Mouse (Mus musculus): ENCODE data around the gene Mroh3.

Mroh3 gene

DNA sequence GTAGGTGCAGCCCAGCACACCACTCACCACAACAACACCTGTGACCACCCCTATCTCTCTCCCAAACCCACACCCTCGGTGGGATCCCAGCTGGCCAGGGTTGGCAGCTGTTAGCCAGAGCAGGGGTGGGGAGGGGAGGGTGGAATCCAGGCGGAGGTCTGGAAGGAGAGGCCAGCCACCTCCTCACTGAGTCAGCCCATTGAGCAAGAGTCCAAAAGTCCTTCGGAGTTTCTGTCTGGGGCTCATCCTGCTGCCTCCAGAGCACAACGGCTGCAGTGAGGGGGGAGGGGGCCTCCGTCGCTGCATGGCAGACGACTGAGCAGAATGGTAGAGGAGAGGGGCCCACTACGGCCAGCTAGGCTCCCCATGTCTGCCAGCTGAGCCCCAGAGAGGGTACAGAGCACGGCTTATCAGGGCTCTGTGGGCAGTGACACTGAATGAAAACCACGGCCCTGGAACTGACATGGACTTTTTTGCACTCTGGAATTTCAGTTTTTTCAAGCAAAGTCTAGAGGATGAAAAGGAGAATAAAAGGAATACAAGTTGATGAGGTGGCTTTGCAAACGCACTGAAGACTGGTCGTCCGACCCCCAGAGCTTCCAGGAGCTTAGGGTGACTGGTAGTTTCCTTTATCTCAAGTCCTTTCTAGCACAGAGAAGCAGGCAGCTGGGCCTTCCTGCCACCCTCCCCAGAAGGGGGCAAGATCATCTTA lies 15.9 kb upstream of the Mroh3 start:
- DNase-seq (ENCODE audit: low spot score): peak; percentile 27

GRCm38 (mm10) chr1:136227870-136228269 lies 15.2 kb upstream of the Mroh3 start:
- no peak for DNase-seq (ENCODE audit: low spot score)

GRCm38 (mm10) chr1:136226626-136227025 lies 14.0 kb upstream of the Mroh3 start:
- DNase-seq (ENCODE audit: low spot score): no peak

DNA sequence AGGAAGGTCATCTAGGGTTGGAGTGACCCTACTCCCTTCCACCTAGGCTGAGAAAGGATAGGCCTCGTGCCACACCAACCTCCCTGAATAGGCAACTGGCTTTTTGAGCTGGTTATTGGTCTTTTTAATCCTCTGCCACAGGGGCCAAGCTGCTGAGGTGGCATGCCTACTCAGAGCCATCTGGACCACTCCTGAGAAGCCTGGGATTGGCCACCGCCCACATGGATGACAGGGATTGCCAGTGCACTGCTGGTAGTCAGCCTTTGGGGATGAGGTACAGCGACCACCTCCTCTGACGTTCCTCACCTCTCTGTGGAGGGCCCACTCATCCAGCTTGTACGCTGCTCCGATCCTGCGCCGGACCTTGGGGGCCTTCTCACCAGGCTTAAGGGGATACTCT lies 13.2 kb upstream of the Mroh3 start:
- DNase-seq (ENCODE audit: low spot score): no peak

GRCm38 (mm10) chr1:136223758-136224342 lies 11.2 kb upstream of the Mroh3 start:
- DNase-seq (ENCODE audit: low spot score): no peak

DNA sequence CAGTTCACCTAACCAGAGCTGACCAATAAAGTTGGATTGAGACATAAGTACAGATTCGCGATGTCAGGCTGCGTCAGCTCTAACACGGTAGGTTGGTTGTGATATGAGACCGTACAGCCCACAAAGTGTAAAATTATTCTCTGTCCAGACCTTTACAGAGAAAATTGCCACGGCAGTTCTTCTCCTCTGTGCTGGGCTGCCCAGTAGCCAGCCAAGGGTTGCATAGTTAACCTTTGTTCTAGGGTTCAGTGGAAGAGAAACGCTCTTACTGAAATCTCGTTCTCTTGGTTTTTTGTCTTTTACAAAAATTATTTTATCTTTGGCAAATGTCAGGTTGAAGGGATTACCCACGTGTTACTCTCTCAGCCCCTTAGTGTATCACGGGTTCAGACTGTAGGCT lies 9.8 kb upstream of the Mroh3 start:
- DNase-seq (ENCODE audit: low spot score): no peak

DNA sequence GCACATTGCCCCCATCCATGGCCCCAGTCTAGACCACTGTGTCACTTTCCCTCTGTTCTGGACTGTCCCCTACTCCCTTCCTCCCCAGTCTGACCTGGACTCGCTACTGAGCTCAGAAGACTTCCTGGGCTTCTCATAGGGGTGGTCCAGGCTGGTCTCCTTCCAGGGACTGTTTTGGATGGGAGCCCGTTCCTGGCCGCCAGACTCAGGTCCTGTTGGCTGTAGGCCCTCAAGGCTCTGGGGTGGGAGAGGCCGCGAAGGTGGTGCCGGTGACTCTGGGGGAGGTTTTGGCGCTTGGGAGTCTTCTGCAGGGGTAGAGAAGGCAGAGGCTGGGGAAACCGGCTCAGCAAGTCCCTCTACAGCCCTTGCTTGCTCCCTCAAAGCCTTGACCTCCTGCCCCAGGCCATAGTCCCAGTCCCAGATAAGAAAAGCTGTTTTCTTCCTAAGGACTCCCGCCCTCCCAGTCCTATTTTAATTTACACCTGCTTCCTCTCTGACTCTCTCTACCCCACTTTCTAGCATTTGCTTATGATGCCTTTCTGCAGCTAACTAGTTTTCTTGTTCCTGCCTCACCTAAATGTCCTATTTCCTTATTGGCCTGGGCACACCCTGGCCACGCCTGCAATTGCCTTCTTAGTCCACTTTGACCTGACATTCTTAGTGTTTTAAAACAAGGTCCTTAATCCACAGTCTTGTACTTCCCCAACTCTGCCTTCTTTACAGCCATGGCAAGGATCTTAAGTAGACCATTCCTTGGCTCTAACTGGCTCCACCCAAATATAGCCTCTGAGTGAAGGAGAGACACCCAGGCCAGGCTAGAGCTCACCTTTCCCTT lies 7.6 kb upstream of the Mroh3 start:
- DNase-seq (ENCODE audit: low spot score): no peak

DNA sequence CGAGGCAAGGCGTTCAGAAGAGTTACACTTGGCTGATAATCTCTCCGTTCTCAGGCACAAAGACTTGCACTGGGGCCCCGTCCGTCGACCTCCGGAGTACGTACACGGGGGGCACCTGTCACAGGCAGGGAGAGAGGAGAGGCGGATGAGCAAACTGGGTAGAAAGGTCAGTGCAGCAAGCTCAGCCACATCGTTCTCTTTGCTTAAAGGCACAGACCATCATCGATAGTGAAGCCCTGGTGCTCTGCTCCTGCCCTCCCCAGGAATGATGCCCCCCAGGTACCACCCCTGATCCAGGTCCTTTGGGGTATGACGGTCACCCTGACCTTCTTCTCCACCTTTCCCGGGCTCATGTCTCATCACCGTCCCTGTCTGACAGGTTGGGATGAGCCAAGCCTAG lies 1.7 kb upstream of the Mroh3 start:
- DNase-seq (ENCODE audit: low spot score): no peak

- DNase-seq (ENCODE audit: low spot score): no peak
These were observed 22.6 kb downstream of the Mroh3 start for GRCm38 (mm10) chr1:136190033-136190432.

DNA sequence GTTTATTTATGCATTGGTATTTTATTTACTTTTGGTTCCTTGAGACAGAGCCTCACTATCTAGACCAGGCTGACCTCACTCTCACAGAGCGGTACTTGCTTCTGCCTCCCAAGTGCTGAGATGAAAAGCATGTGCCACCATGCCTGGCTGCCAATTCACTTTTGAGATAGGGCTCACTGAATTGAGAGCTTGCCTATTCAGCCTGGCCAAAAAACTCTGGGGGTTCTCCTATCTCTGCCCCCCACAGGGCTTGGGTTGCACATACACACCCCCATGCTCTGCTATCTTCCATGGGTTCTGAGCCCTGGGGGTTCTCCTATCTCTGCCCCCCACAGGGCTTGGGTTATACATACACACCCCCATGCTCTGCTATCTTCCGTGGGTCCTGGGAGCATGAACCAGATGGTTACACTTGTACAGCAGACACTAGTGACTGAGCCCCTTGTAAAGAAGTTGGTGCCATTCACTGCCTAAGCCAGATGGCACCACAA lies 33.1 kb downstream of the Mroh3 start:
- DNase-seq (ENCODE audit: low spot score): no peak

DNA sequence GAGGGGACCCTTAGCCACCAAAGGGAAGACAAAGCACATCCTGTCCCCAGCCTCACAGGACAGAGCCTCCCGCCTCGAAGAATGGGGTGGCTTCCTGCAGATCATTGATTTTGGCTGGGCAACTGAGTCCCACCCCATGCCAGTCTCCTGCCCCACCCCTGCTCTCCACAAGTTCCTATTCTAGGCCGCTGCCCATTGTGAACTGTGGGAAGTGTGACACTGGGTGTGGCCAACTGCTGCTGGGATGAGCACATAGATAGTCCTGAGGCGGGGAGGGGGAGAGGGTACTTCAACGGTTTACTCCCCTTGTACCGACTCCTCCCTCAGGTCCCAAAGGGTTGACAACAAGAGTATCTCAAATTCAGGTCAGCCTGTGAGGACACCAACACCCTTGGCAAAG lies 33.9 kb downstream of the Mroh3 start:
- no peak for DNase-seq (ENCODE audit: low spot score)

DNA sequence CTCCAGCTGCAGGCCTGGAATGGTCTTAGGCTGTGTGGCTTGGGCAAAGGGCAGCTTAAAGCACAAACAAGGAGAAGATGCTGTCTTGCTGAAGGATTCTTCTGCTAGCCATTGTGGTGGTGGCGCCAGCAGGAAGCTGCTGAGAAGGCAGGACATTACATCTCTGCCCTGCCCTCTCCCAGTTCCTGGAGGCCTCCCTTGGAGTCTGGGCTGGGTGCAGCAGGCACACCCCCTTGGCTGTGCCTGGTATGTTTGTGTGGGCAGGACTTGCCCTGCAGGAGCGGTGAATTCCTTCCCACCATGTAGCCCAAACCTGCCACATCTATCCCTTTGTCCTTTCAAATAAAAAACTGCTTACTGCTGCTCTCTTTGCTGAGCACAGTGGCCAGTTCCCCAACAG lies 35.5 kb downstream of the Mroh3 start:
- DNase-seq (ENCODE audit: low spot score): no peak

DNA sequence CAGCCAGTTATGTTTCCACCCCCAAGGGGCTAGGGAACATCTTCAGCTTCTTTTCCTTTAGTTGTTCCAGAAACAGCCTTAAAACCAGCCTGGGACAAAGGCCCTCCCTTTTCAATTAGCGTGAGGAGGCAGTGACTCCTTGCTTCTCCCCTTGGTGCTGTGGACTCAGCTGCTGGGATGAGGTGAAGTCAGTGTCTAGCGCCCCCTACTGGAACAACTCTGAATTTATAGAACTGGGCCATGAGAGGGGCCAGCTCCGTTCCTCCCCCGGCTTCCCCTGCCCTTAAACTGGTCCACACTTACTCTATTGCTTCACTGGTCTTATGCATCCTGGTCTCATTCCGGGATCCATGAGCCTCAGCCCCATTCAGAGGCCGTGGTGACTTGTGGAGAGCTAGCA lies 37.4 kb downstream of the Mroh3 start:
- DNase-seq (ENCODE audit: low spot score): peak; percentile 82

- DNase-seq (ENCODE audit: low spot score): peak; percentile 44
These were observed 38.5 kb downstream of the Mroh3 start for GRCm38 (mm10) chr1:136174101-136174606.

- no peak for DNase-seq (ENCODE audit: low spot score)
These were observed 39.9 kb downstream of the Mroh3 start for GRCm38 (mm10) chr1:136172696-136173095.

DNA sequence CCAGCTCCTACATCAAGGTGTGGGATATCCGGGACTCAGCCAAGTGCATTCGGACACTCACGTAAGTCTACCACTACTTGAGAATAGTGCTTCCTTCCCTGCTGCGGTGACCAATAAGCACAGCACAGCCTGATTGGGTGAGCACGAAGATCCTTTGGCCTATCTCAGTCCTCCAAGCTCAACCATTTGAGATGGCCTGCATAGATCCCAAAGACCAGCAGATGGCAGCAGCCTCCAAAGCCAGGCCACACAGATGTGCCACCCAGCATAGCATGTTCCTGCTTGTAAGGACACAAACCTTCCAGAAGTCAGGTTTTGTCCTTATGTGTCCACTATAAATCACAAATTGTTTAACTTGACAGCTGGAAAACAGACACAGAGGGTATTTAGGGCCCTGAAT lies 42.5 kb downstream of the Mroh3 start:
- DNase-seq (ENCODE audit: low spot score): peak; percentile 94

DNA sequence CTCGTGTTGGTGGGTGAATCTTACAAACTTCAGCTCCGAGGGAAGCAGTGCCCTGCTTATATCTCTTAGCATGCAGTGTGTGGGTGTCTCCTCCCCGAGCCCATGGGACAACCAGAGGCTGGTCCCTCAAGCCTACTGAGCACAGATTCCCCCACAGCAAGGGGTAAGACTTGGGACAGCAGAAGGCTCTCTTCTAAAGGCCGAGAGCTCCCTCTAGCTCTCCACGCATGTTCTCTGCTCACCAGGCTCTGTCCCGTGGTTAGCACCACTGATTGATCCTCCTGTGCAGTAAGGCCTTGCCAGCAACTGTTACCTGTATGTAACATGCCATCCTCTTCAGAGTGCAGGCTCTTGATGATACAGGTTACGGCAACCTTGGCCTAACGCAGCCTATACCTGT lies 45.0 kb downstream of the Mroh3 start:
- peak; percentile 20 for DNase-seq (ENCODE audit: low spot score)

- DNase-seq (ENCODE audit: low spot score): no peak
These were observed 47.2 kb downstream of the Mroh3 start for GRCm38 (mm10) chr1:136165436-136165835.

GRCm38 (mm10) chr1:136161333-136161921 lies 51.2 kb downstream of the Mroh3 start:
- DNase-seq (ENCODE audit: low spot score): no peak

DNA sequence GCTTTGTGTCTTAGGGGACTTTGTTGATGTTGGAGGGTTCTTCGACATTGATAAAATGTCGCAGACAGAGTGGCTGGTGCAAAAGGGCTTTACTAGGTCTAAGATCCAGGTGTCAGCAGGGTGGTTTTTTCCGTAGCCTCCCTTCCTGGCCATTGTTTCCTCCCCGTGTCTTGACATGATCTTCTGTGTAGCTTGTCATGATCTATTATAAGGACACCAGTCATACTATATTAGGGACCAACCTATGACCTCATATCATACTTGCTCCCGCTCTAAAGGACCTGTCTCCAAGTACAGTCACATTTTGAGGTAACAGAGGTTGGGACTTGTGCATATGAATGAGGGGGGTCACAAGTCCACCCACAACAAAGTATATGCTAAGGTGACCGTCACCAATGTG lies 51.7 kb downstream of the Mroh3 start:
- DNase-seq (ENCODE audit: low spot score): no peak

- no peak for DNase-seq (ENCODE audit: low spot score)
These were observed 52.3 kb downstream of the Mroh3 start for GRCm38 (mm10) chr1:136160297-136160696.

GRCm38 (mm10) chr1:136159830-136160229 lies 52.8 kb downstream of the Mroh3 start:
- no peak for DNase-seq (ENCODE audit: low spot score)

Measured in embryo, embryonic 10.5 days (tissue).